Mouse (Mus musculus) heart, postnatal 0 days (tissue): ENCODE data around the gene Efcab9.

ENCODE experiments used
- CTCF ChIP-seq: IDR thresholded peaks from 2 replicates; pipeline ENCODE4 v1.5.1; 2016; ENCODE audit warnings: antibody characterized with exemption, control low read depth, low read depth
- EP300 ChIP-seq: IDR thresholded peaks from 2 replicates; pipeline ENCODE4 v1.6.1; 2016; ENCODE audit warnings: antibody characterized with exemption, low read depth

GRCm38 (mm10) chr11:32551579-32552297 is 19.9 kb upstream of the Efcab9 start:
- TF ChIP-seq CTCF (no peak), EP300 (no peak)
